Mouse (Mus musculus) lung, postnatal 0 days (tissue): ENCODE data around the gene Cdh12. TPM values are rescaled to one million over a fixed set of nuclear protein-coding genes. Genes with fewer than 3 reads are reported as not detected.

Source experiments
- ATAC-seq: fragments of 200-750 bp; cut with Nextera tagmentation; 2 replicates; pipeline ENCODE4 v1.8.0; 2017; ENCODE audit warnings: moderate library complexity
- DNase-seq: peaks from one replicate; pipeline ENCODE4 v3.0.0-alpha.2; 2016; ENCODE audit warnings: low spot score
- H3K27ac ChIP-seq: fragments of 300-500 bp; sonication (generic); 2 replicates; pipeline ENCODE4 v1.5.1; 2014; ENCODE audit warnings: antibody characterized with exemption, mild to moderate bottlenecking, low read length, mixed read lengths
- H3K27me3 ChIP-seq: fragments of 300-500 bp; sonication (generic); replicated peaks from 2 replicates; pipeline ENCODE4 v1.6.1; 2014; ENCODE audit warnings: low read length, mixed read lengths; ENCODE audit not compliant: insufficient read depth
- H3K36me3 ChIP-seq: fragments of 300-500 bp; sonication (generic); 2 replicates; pipeline ENCODE4 v1.6.1; 2014; ENCODE audit warnings: low read length, mixed read lengths; ENCODE audit not compliant: insufficient read depth
- H3K4me1 ChIP-seq: fragments of 300-500 bp; sonication (generic); 2 replicates; pipeline ENCODE4 v1.6.1; 2014; ENCODE audit warnings: antibody characterized with exemption, low read depth, low read length, mixed read lengths; ENCODE audit not compliant: insufficient read depth
- H3K4me2 ChIP-seq: fragments of 300-500 bp; sonication (generic); replicated peaks from 2 replicates; pipeline ENCODE4 v1.6.1; 2014; ENCODE audit warnings: low read depth, mild to moderate bottlenecking, low read length, moderate library complexity, mixed read lengths
- H3K4me3 ChIP-seq: fragments of 300-500 bp; sonication (generic); 2 replicates; pipeline ENCODE4 v1.5.1; 2014; ENCODE audit warnings: low read depth, low read length
- H3K9ac ChIP-seq: fragments of 300-500 bp; sonication (generic); replicated peaks from 2 replicates; pipeline ENCODE4 v1.6.1; 2014; ENCODE audit warnings: low read depth, mild to moderate bottlenecking
- H3K9me3 ChIP-seq: fragments of 300-500 bp; sonication (generic); 2 replicates; pipeline ENCODE4 v1.6.1; 2016; ENCODE audit warnings: low read length, mixed read lengths
- CTCF ChIP-seq: IDR thresholded peaks from 2 replicates; pipeline ENCODE4 v1.5.1; 2016; ENCODE audit warnings: antibody characterized with exemption, mild to moderate bottlenecking
- EP300 ChIP-seq: IDR thresholded peaks from 2 replicates; pipeline ENCODE4 v1.6.1; 2016; ENCODE audit warnings: antibody characterized with exemption, mild to moderate bottlenecking, control low read depth
- WGBS: fragments of 180-500 bp; shearing (Covaris S2); extraction: QIAGEN DNeasy Blood & Tissue Kit; methylation state at CpG from one replicate; pipeline ENCODE4 v1.1.7; 2014; 5-methylcytosine and 5-hydroxymethylcytosine counted together
- polyA plus RNA-seq: library from polyadenylated mRNA; unstranded; fragments of >200 nt; fragmentation: Nextera tagmentation; extraction: Ambion mirVana; gene quantifications from 2 replicates; pipeline ENCODE4 v1.2.1, GENCODE M21; 2015

The Cdh12 gene
- polyA plus RNA-seq, 1 experiment from 2014 or later, result not detected

GRCm38 (mm10) chr15:20893471-20893870 lies 444.4 kb downstream of the Cdh12 start:
- 75% methylated on average over 3 of the region's 3 CpGs for WGBS
- Histone ChIP-seq H3K9ac (no peak overlapping the region), H3K9me3 (no peaks in the 10 kb centered on the region), H3K27ac (no peak overlapping the region), H3K27me3 (no peaks in the 10 kb centered on the region), H3K36me3 (no peaks in the 10 kb centered on the region), H3K4me3 (no peak overlapping the region), H3K4me1 (no peaks in the 10 kb centered on the region), H3K4me2 (no peak overlapping the region)
- ATAC-seq (no peak), DNase-seq (no peak)
- TF ChIP-seq EP300 (no peak), CTCF (no peak)

DNA sequence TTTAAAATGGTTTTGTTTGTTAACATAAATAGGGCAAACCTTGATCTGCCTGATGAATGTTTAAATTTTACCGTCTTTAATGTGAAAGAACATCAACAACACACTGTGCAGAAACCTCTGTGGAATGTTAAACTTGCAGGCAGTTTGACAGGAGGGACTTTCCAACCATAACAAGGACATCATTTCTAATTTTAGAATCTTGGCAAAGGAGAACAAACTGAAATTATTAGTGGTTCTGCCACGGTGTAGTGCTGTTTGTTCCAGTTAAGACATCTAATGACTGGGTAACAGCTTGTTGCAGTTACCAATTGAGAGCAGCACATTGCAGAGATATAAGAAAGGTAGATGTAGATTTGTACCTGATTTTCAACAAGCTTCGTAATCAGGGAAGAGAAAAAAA lies 453.5 kb downstream of the Cdh12 start:
- TF ChIP-seq CTCF (no peak), EP300 (no peak)
- ATAC-seq (no peak), DNase-seq (no peak)
- Histone ChIP-seq H3K9me3 (no peaks in the 10 kb centered on the region), H3K4me1 (no peaks in the 10 kb centered on the region), H3K27me3 (no peaks in the 10 kb centered on the region), H3K4me2 (no peak overlapping the region), H3K27ac (no peak overlapping the region), H3K9ac (no peak overlapping the region), H3K4me3 (no peak overlapping the region), H3K36me3 (no peaks in the 10 kb centered on the region)
- 47% methylated on average over 3 of the region's 3 CpGs for WGBS

GRCm38 (mm10) chr15:20928221-20928620 lies 479.2 kb downstream of the Cdh12 start:
- Histone ChIP-seq H3K27ac (no peak overlapping the region), H3K9me3 (no peaks in the 10 kb centered on the region), H3K4me2 (no peak overlapping the region), H3K36me3 (no peaks in the 10 kb centered on the region), H3K4me1 (no peaks in the 10 kb centered on the region), H3K9ac (no peak overlapping the region), H3K27me3 (no peaks in the 10 kb centered on the region), H3K4me3 (no peak overlapping the region)
- no peak for TF ChIP-seq EP300
- no peak for DNase-seq
- no peak for ATAC-seq

- Histone ChIP-seq H3K4me3 (no peak overlapping the region), H3K36me3 (no peaks in the 10 kb centered on the region), H3K4me2 (no peak overlapping the region), H3K27me3 (no peaks in the 10 kb centered on the region), H3K4me1 (no peaks in the 10 kb centered on the region), H3K9ac (no peak overlapping the region), H3K9me3 (no peaks in the 10 kb centered on the region), H3K27ac (no peak overlapping the region)
- DNase-seq (no peak), ATAC-seq (no peak)
- no peak for TF ChIP-seq EP300
- no peak for TF ChIP-seq CTCF
Observed at GRCm38 (mm10) chr15:20944000-20944399, 494.9 kb downstream of the Cdh12 start.

GRCm38 (mm10) chr15:20967463-20967862 lies 518.4 kb downstream of the Cdh12 start:
- TF ChIP-seq CTCF (no peak), EP300 (no peak)
- no peaks in the 10 kb centered on the region for H3K36me3 ChIP-seq
- no peak for ATAC-seq
- no peak overlapping the region for H3K9ac ChIP-seq
- WGBS, result 51% methylated on average over 2 of the region's 2 CpGs
- no peaks in the 10 kb centered on the region for H3K4me1 ChIP-seq
- H3K4me3 ChIP-seq, result no peak overlapping the region
- H3K4me2 ChIP-seq, result no peak overlapping the region
- no peaks in the 10 kb centered on the region for H3K9me3 ChIP-seq
- no peaks in the 10 kb centered on the region for H3K27me3 ChIP-seq
- no peak for DNase-seq
- no peak overlapping the region for H3K27ac ChIP-seq

- TF ChIP-seq EP300, result no peak
- no peak for TF ChIP-seq CTCF
- Histone ChIP-seq H3K27ac (no peak overlapping the region), H3K27me3 (no peaks in the 10 kb centered on the region), H3K4me1 (no peaks in the 10 kb centered on the region), H3K36me3 (no peaks in the 10 kb centered on the region), H3K4me3 (no peak overlapping the region), H3K9me3 (no peaks in the 10 kb centered on the region), H3K4me2 (no peak overlapping the region), H3K9ac (no peak overlapping the region)
- 87% methylated on average over 2 of the region's 2 CpGs for WGBS
- DNase-seq (no peak), ATAC-seq (no peak)
Observed at GRCm38 (mm10) chr15:20971041-20971440, 522.0 kb downstream of the Cdh12 start.

DNA sequence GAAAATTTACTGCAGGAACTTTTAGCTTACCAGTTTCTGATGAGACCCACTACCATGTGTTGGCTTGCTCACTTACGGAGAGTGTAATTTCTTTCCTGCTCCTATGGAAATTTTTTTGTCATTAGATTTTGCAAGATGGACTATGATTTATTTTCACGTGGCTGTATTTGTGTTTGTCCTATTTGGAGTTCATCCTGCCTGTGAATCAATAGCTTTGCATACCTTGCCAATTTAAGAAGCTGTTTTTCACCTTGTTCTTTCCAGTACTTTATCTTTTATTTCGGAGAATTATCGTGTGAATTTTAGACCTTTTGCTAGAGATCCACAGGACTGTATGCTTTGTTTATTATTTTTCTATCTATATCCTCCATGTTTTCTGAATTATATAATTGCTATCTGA lies 551.5 kb downstream of the Cdh12 start:
- Histone ChIP-seq H3K9ac (no peak overlapping the region), H3K4me3 (no peak overlapping the region), H3K4me1 (no peaks in the 10 kb centered on the region), H3K9me3 (no peaks in the 10 kb centered on the region), H3K27ac (no peak overlapping the region), H3K27me3 (no peaks in the 10 kb centered on the region), H3K36me3 (no peaks in the 10 kb centered on the region), H3K4me2 (no peak overlapping the region)
- ATAC-seq, result no peak
- WGBS, result 74% methylated on average over 4 of the region's 4 CpGs
- TF ChIP-seq CTCF, result no peak
- TF ChIP-seq EP300, result no peak
- DNase-seq, result no peak
